Mouse (Mus musculus) heart, embryonic 11.5 days (tissue): Measurements from ENCODE around the gene Ganab. TPM values are rescaled to one million over a fixed set of nuclear protein-coding genes. Genes with fewer than 3 reads are reported as not detected.

Experiments
- ATAC-seq: fragments of 200-750 bp; cut with Nextera tagmentation; replicated peaks from 2 replicates; pipeline ENCODE4 v1.8.0; 2017; ENCODE audit warnings: moderate library complexity; ENCODE audit not compliant: insufficient number of reproducible peaks, low FRiP score, low TSS enrichment
- H3K27ac ChIP-seq: fragments of 300-500 bp; sonication (generic); 2 replicates; pipeline ENCODE4 v1.5.1; 2014; ENCODE audit warnings: mild to moderate bottlenecking, low read depth, low read length
- H3K27me3 ChIP-seq: fragments of 300-500 bp; sonication (generic); 2 replicates; pipeline ENCODE4 v1.6.1; 2014; ENCODE audit warnings: mild to moderate bottlenecking, low read length, mixed read lengths; ENCODE audit not compliant: control insufficient read depth, insufficient read depth
- H3K36me3 ChIP-seq: fragments of 300-500 bp; sonication (generic); 2 replicates; pipeline ENCODE4 v1.6.1; 2014; ENCODE audit warnings: mild to moderate bottlenecking, low read length, moderate library complexity, mixed read lengths; ENCODE audit not compliant: control insufficient read depth, insufficient read depth
- H3K4me1 ChIP-seq: fragments of 300-500 bp; sonication (generic); 2 replicates; pipeline ENCODE4 v1.6.1; 2014; ENCODE audit warnings: low read length; ENCODE audit not compliant: control insufficient read depth, insufficient read depth
- H3K4me2 ChIP-seq: fragments of 300-500 bp; sonication (generic); 2 replicates; pipeline ENCODE4 v1.6.1; 2014; ENCODE audit warnings: mild to moderate bottlenecking, moderate library complexity
- H3K4me3 ChIP-seq: fragments of 300-500 bp; sonication (generic); 2 replicates; pipeline ENCODE4 v1.5.1; 2014; ENCODE audit warnings: low read depth, low read length
- H3K9ac ChIP-seq: fragments of 300-500 bp; sonication (generic); 2 replicates; pipeline ENCODE4 v1.6.1; 2014; ENCODE audit warnings: mild to moderate bottlenecking, low read depth, low read length, moderate library complexity
- H3K9me3 ChIP-seq: fragments of 300-500 bp; sonication (generic); replicated peaks from 2 replicates; pipeline ENCODE4 v1.6.1; 2016; ENCODE audit warnings: low read length; ENCODE audit not compliant: control insufficient read depth
- WGBS: fragments of 180-500 bp; shearing (Covaris S2); extraction: QIAGEN DNeasy Blood & Tissue Kit; methylation state at CpG from one replicate; pipeline ENCODE4 v1.1.7; 2014; ENCODE audit not compliant: insufficient replicate concordance; 5-methylcytosine and 5-hydroxymethylcytosine counted together
- microRNA-seq: library from miRNA; unstranded; fragments of <30 nt; microRNA quantifications from one replicate; pipeline ENCODE4, GENCODE M21; 2016; ENCODE audit warnings: borderline number of aligned reads
- polyA plus RNA-seq: library from polyadenylated mRNA; unstranded; fragments of >200 nt; fragmentation: Nextera tagmentation; extraction: Ambion mirVana; gene quantifications from 2 replicates; pipeline ENCODE4 v1.2.1, GENCODE M21; 2014

The Ganab gene
- polyA plus RNA-seq, 1 experiment from 2014 or later: 66.6 TPM

DNA sequence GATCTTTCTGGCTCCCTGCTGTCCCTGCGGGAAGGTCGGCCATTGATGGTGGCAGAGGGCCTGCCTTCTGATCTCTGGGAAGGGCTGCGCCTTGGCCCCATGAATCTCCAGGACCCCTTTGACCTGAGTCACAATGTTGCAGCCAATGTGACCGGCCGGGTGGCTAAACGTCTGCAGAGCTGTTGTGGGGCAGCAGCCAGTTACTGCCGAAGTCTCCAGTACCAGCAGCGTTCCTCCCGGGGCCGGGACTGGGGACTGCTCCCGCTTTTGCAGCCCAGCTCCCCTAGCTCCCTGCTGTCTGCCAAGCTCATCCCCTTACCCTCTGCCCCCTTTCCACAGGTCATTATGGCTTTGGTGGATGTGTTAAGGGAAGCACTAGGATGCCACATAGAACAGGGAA is 67.2 kb downstream of the Ganab start:
- Histone ChIP-seq H3K36me3 (peaks cover 40% of the 10 kb centered on the region), H3K9ac (0 out of 2 replicates have a peak overlapping the region, but pooled peaks have one; percentile 16), H3K4me2 (no peak overlapping the region), H3K4me1 (peaks cover 9% of the 10 kb centered on the region), H3K27me3 (no peaks in the 10 kb centered on the region), H3K9me3 (no peaks in the 10 kb centered on the region), H3K4me3 (no peak overlapping the region), H3K27ac (no peak overlapping the region; the same call in 1 of the 2 replicates)
- no peak for ATAC-seq
- WGBS: 86% methylated on average over 11 of the region's 11 CpGs

DNA sequence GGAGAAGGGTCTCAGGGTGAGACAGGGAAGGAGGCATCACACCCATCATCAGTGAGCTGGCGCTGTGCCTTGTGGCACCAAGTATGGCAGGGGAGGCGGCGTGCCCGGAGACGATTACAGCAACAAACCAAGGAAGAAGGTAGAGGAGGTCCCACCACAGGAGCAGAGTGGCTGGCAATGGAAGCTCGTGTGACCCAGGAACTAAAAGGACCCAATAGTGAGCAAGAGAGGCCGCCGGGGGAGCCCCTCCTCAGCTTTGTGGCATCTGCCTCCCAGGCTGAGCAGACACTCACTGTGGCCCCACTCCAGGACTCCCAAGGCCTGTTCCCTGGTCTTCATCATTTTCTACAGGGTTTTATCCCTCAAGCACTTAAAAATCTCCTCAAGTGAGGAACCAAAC is 67.9 kb downstream of the Ganab start:
- H3K4me2 ChIP-seq: peak overlapping the region; percentile 80
- H3K4me1 ChIP-seq: peaks cover 9% of the 10 kb centered on the region
- WGBS: 63% methylated on average over 8 of the region's 8 CpGs
- H3K9me3 ChIP-seq: no peaks in the 10 kb centered on the region
- H3K4me3 ChIP-seq: peak overlapping the region; percentile 70
- no peaks in the 10 kb centered on the region for H3K27me3 ChIP-seq
- peak overlapping the region; percentile 87 for H3K9ac ChIP-seq
- H3K27ac ChIP-seq: peak overlapping the region; percentile 90
- ATAC-seq: no peak
- peaks cover 46% of the 10 kb centered on the region for H3K36me3 ChIP-seq

GRCm38 (mm10) chr19:8966198-8966589 is 68.3 kb downstream of the Ganab start:
- no peaks in the 10 kb centered on the region for H3K27me3 ChIP-seq
- ATAC-seq: no peak
- H3K4me1 ChIP-seq: peaks cover 9% of the 10 kb centered on the region
- WGBS: 36% methylated on average over 5 of the region's 5 CpGs
- H3K9ac ChIP-seq: peak overlapping the region; percentile 87
- H3K27ac ChIP-seq: peak overlapping the region; percentile 90
- peak overlapping the region; percentile 80 for H3K4me2 ChIP-seq
- H3K9me3 ChIP-seq: no peaks in the 10 kb centered on the region
- H3K36me3 ChIP-seq: peaks cover 50% of the 10 kb centered on the region
- peak overlapping the region; percentile 70 for H3K4me3 ChIP-seq

Small RNAs within 50 kb of the gene (microRNA-seq; reads per million reads assigned to microRNA genes)
- 0.27 reads per million for gene Mir5136

Other genes starting within 250 kb of the Ganab start
- 0.06 TPM in 1 of 2 replicates, not detected in the other for gene Chrm1, start 234.3 kb upstream of the Ganab start, polyA plus RNA-seq
- gene Slc3a2, start 174.7 kb upstream of the Ganab start, polyA plus RNA-seq: 82.6 and 87.8 TPM in 2 replicates
- gene Wdr74, start 162.2 kb upstream of the Ganab start, polyA plus RNA-seq: 56.4 and 58.8 TPM in 2 replicates
- 0.99 and 2.2 TPM in 2 replicates for gene 1700092M07Rik, start 157.4 kb upstream of the Ganab start, polyA plus RNA-seq
- gene Stx5a, start 156.7 kb upstream of the Ganab start, polyA plus RNA-seq: 82.2 and 85.1 TPM in 2 replicates
- gene Nxf1, start 141.0 kb upstream of the Ganab start, polyA plus RNA-seq: 126 and 138 TPM in 2 replicates
- 146 and 150 TPM in 2 replicates for gene Tmem223, start 127.1 kb upstream of the Ganab start, polyA plus RNA-seq
- 63.9 and 69.9 TPM in 2 replicates for gene Tmem179b, start 123.6 kb upstream of the Ganab start, polyA plus RNA-seq
- gene Taf6l, start 111.7 kb upstream of the Ganab start, polyA plus RNA-seq: 12.8 and 14.3 TPM in 2 replicates
- 138 and 155 TPM in 2 replicates for gene Polr2g, start 99.5 kb upstream of the Ganab start, polyA plus RNA-seq
- gene Zbtb3, start 95.5 kb upstream of the Ganab start, polyA plus RNA-seq: 3.9 and 5.2 TPM in 2 replicates
- 32.3 and 34.0 TPM in 2 replicates for gene Ttc9c, start 78.7 kb upstream of the Ganab start, polyA plus RNA-seq
- gene Hnrnpul2, start 78.1 kb upstream of the Ganab start, polyA plus RNA-seq: 4.6 and 6.1 TPM in 2 replicates
- not detected in 2 replicates for gene AC129217.1, start 68.3 kb upstream of the Ganab start, polyA plus RNA-seq
- gene Bscl2, start 60.6 kb upstream of the Ganab start, polyA plus RNA-seq: 37.9 and 41.7 TPM in 2 replicates
- gene Gng3, start 58.9 kb upstream of the Ganab start, polyA plus RNA-seq: 3.5 and 4.2 TPM in 2 replicates
- gene Lrrn4cl, start 47.3 kb upstream of the Ganab start, polyA plus RNA-seq: 0.33 and 0.44 TPM in 2 replicates
- 141 and 143 TPM in 2 replicates for gene Ubxn1, start 26.6 kb upstream of the Ganab start, polyA plus RNA-seq
- gene Uqcc3, start 17.1 kb upstream of the Ganab start, polyA plus RNA-seq: 53.5 and 59.0 TPM in 2 replicates
- 60.1 and 72.4 TPM in 2 replicates for gene Lbhd1, start 14.3 kb upstream of the Ganab start, polyA plus RNA-seq
- gene Gm49403, start 14.1 kb upstream of the Ganab start, polyA plus RNA-seq: not detected in 2 replicates
- 77.5 and 86.8 TPM in 2 replicates for gene 1810009A15Rik, start 9.2 kb upstream of the Ganab start, polyA plus RNA-seq
- gene Gm49416, start 9.1 kb upstream of the Ganab start, polyA plus RNA-seq: not detected in 2 replicates
- 19.2 and 24.6 TPM in 2 replicates for gene Ints5, start 5.1 kb upstream of the Ganab start, polyA plus RNA-seq
- 33.2 and 35.9 TPM in 2 replicates for gene B3gat3, start 22.3 kb downstream of the Ganab start, polyA plus RNA-seq
- 1.2 and 1.7 TPM in 2 replicates for gene Rom1, start 31.3 kb downstream of the Ganab start, polyA plus RNA-seq
- 8.1 and 8.5 TPM in 2 replicates for gene Eml3, start 31.5 kb downstream of the Ganab start, polyA plus RNA-seq
- gene Mta2, start 43.8 kb downstream of the Ganab start, polyA plus RNA-seq: 30.0 and 39.9 TPM in 2 replicates
- gene Tut1, start 55.8 kb downstream of the Ganab start, polyA plus RNA-seq: 17.1 and 19.8 TPM in 2 replicates
- 344 TPM in 2 replicates for gene Eef1g, start 69.0 kb downstream of the Ganab start, polyA plus RNA-seq
- 15.1 and 17.4 TPM in 2 replicates for gene Ahnak, start 91.2 kb downstream of the Ganab start, polyA plus RNA-seq
- gene Scgb1a1, start 189.9 kb downstream of the Ganab start, polyA plus RNA-seq: not detected in 2 replicates
- 8.4 and 12.2 TPM in 2 replicates for gene Asrgl1, start 237.6 kb downstream of the Ganab start, polyA plus RNA-seq